Mouse (Mus musculus): ENCODE results near the gene Tubb2a. TPM values are rescaled to one million over a fixed set of nuclear protein-coding genes. Genes with fewer than 3 reads are reported as not detected.
A peak's percentile ranks its signal among the peaks of the same experiment; 100 is the strongest.

Gene Tubb2a
- total and polyA plus RNA-seq, 3 experiments = 38.8 to 55.9 TPM; not detected in 1

DNA sequence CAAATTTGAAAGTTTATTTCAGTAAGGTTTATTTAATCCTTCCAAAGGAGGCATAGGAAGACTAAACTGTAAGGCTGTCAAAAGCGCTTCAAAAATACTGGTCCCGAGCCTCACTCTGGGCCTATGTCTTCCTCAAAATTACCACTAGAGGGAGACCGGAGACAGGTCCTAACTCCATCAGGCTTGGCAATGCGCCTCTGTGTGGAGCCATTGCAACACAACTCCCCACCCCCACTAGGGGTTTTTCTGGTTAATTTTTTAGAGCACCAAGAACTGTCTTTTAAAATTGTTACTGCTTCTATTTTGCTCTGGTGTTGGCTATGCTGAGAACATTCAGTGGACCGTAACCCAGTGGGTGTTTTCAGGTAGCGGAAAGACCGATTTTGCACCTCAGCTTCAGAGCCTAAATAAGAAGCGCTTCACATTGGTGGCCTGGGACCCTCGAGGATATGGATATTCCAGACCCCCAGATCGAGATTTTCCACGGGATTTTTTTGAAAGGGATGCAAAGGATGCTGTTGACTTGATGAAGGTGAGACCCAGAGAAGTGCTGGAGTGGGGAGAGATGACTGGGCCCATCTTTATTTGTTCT lies 31.3 kb downstream of the Tubb2a start:
- peak; percentile 85 for DNase-seq (ENCODE audit: low read depth, low spot score)
- H3K27ac ChIP-seq (ENCODE audit: control insufficient read depth, low read depth, low read length) = no peak overlapping the region
- no peaks in the 10 kb centered on the region for H3K27me3 ChIP-seq (ENCODE audit: control insufficient read depth in 1 of 2, insufficient read depth in 2 of 2, low read length in 2 of 2)
- H3K9ac ChIP-seq (ENCODE audit: control insufficient read depth, low read depth, low read length, poor library complexity, severe bottlenecking) = no peak overlapping the region
- H3K36me3 ChIP-seq (ENCODE audit: control insufficient read depth in 1 of 2, insufficient read depth in 2 of 2, low read length in 2 of 2) = no peaks in the 10 kb centered on the region
- TF ChIP-seq CTCF (IDR thresholded peaks at IDR 0.05 in 2 of 3, conservative IDR thresholded peaks at IDR 0.05 in 1 of 3; ENCODE audit: control insufficient read depth in 1 of 3, insufficient read depth in 1 of 3, low read depth in 2 of 3, low read length in 3 of 3, poor library complexity in 1 of 3, severe bottlenecking in 1 of 3) = peak; percentile 79 to 99 (median 87)
- peak; percentile 99 for TF ChIP-seq ZC3H11A (IDR thresholded peaks at IDR 0.05; ENCODE audit: low read depth, low read length)
- TF ChIP-seq MYC (IDR thresholded peaks at IDR 0.05; ENCODE audit: low read depth, low read length) = peak; percentile 35; the same call in 1 of the 2 replicates
- 0 out of 2 replicates have a peak, but pooled peaks have one; percentile 27 for TF ChIP-seq CHD2 (IDR thresholded peaks at IDR 0.05; ENCODE audit: low read length)
- peak; percentile 98 for TF ChIP-seq SMC3 (IDR thresholded peaks at IDR 0.05; ENCODE audit: low read depth, low read length)
- TF ChIP-seq ZKSCAN1 (IDR thresholded peaks at IDR 0.05; ENCODE audit: low read depth, low read length) = no peak
- TF ChIP-seq ZMIZ1 (IDR thresholded peaks at IDR 0.05; ENCODE audit: low read depth, low read length) = no peak
- TF ChIP-seq POLR2A (IDR thresholded peaks at IDR 0.05; ENCODE audit: control insufficient read depth in 1 of 2, insufficient read depth in 1 of 2, low read depth in 1 of 2, low read length in 2 of 2, poor library complexity in 1 of 2) = no peak
- peak; percentile 47; the same call in 1 of the 2 replicates for TF ChIP-seq SIN3A (IDR thresholded peaks at IDR 0.05; ENCODE audit: low read length)
- no peak for TF ChIP-seq KAT2A (conservative IDR thresholded peaks at IDR 0.05; ENCODE audit: low read depth, low read length)
- TF ChIP-seq MXI1 (IDR thresholded peaks at IDR 0.05; ENCODE audit: low read depth, low read length) = no peak
- no peaks in the 10 kb centered on the region for H3K79me2 ChIP-seq (ENCODE audit: control insufficient read depth, insufficient read depth, low read length, poor library complexity)
- no peaks in the 10 kb centered on the region for H3K9me3 ChIP-seq (replicated peaks; ENCODE audit: insufficient read depth, low read length)
- no peak overlapping the region for H3K4me3 ChIP-seq (ENCODE audit: control insufficient read depth in 1 of 2, insufficient read depth in 1 of 2, low read depth in 2 of 2, low read length in 2 of 2)
- H3K4me1 ChIP-seq (ENCODE audit: control insufficient read depth in 1 of 2, insufficient read depth in 2 of 2, low read length in 2 of 2) = peaks cover 0 to 3% of the 10 kb centered on the region in 2 experiments; a peak in 1 of 4 replicates

DNA sequence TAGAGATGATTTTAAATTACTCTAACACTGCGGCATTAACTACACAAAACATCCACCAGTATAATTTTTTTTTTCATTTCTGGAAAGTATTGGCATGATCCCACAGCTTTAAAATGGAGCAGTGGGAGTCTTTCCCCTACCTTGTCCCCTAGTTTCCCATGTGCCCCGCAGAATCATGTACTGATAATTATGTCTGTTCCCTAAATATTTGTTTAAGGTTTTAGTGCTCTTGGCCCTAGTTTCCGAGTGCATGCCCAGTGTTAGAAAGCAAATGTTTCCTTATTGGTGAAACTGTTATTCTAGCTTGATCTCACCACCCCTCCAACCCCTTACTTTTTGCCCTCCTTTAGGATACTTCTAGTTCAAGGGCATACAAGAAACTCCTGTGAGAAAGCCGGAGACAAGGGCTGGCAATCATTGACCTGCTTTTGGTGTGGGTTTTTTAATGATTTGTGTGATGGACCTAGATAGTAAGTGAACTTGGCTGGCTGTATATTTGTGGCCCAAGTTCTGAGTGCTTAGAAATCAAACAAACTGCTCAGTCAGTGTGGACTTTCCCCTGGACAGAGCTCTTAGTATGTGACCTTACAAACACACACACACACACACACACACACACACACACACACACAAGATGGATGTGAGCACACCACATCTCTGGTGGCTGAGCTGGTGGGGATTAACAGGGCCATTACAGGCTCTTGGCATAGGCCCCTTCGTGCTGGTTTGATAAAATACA lies 32.1 kb downstream of the Tubb2a start:
- Histone ChIP-seq H3K36me3 (ENCODE audit: control insufficient read depth in 1 of 2, insufficient read depth in 2 of 2, low read length in 2 of 2) (no peaks in the 10 kb centered on the region), H3K9me3 (replicated peaks; ENCODE audit: insufficient read depth, low read length) (no peaks in the 10 kb centered on the region), H3K79me2 (ENCODE audit: control insufficient read depth, insufficient read depth, low read length, poor library complexity) (no peaks in the 10 kb centered on the region), H3K4me1 (ENCODE audit: control insufficient read depth in 1 of 2, insufficient read depth in 2 of 2, low read length in 2 of 2) (peaks cover 0 to 3% of the 10 kb centered on the region in 2 experiments; a peak in 1 of 4 replicates), H3K27ac (ENCODE audit: control insufficient read depth, low read depth, low read length) (no peak overlapping the region), H3K27me3 (ENCODE audit: control insufficient read depth in 1 of 2, insufficient read depth in 2 of 2, low read length in 2 of 2) (no peaks in the 10 kb centered on the region), H3K4me3 (ENCODE audit: control insufficient read depth in 1 of 2, insufficient read depth in 1 of 2, low read depth in 2 of 2, low read length in 2 of 2) (no peak overlapping the region), H3K9ac (ENCODE audit: control insufficient read depth, low read depth, low read length, poor library complexity, severe bottlenecking) (no peak overlapping the region)
- TF ChIP-seq MYC (IDR thresholded peaks at IDR 0.05; ENCODE audit: low read depth, low read length) (no peak), RCOR1 (IDR thresholded peaks at IDR 0.05; ENCODE audit: low read depth, low read length) (no peak), HCFC1 (IDR thresholded peaks at IDR 0.05; ENCODE audit: low read depth, low read length) (no peak), GATA1 (IDR thresholded peaks at IDR 0.05; ENCODE audit: low read depth, low read length) (no peak), MAFK (IDR thresholded peaks at IDR 0.05; ENCODE audit: borderline replicate concordance, low read depth, low read length) (no peak), JUND (IDR thresholded peaks at IDR 0.05; ENCODE audit: low read depth, low read length) (no peak), POLR2A (IDR thresholded peaks at IDR 0.05; ENCODE audit: control insufficient read depth in 1 of 2, insufficient read depth in 1 of 2, low read depth in 1 of 2, low read length in 2 of 2, poor library complexity in 1 of 2) (no peak), MXI1 (IDR thresholded peaks at IDR 0.05; ENCODE audit: low read depth, low read length) (no peak), RAD21 (IDR thresholded peaks at IDR 0.05; ENCODE audit: low read depth, low read length) (no peak), MAX (IDR thresholded peaks at IDR 0.05; ENCODE audit: low read length) (no peak), ELF1 (IDR thresholded peaks at IDR 0.05; ENCODE audit: low read depth, low read length) (no peak), CTCF (IDR thresholded peaks at IDR 0.05 in 2 of 3, conservative IDR thresholded peaks at IDR 0.05 in 1 of 3; ENCODE audit: control insufficient read depth in 1 of 3, insufficient read depth in 1 of 3, low read depth in 2 of 3, low read length in 3 of 3, poor library complexity in 1 of 3, severe bottlenecking in 1 of 3) (no peak), BHLHE40 (IDR thresholded peaks at IDR 0.05; ENCODE audit: borderline replicate concordance, low read depth, low read length) (no peak), ZKSCAN1 (IDR thresholded peaks at IDR 0.05; ENCODE audit: low read depth, low read length) (no peak), USF2 (IDR thresholded peaks at IDR 0.05; ENCODE audit: borderline replicate concordance in 1 of 2, insufficient read depth in 1 of 2, low read depth in 1 of 2, low read length in 2 of 2) (no peak), ETS1 (IDR thresholded peaks at IDR 0.05; ENCODE audit: low read depth, low read length) (no peak), MEF2A (IDR thresholded peaks at IDR 0.05; ENCODE audit: extremely low read depth, insufficient replicate concordance, low read depth, low read length, poor library complexity, severe bottlenecking) (no peak)
- DNase-seq (ENCODE audit: low read depth, low spot score) = no peak
